Mouse (Mus musculus) heart, postnatal 0 days (tissue): ENCODE results near the gene Ggn.

Experiments
- CTCF ChIP-seq: IDR thresholded peaks from 2 replicates; pipeline ENCODE4 v1.5.1; 2016; ENCODE audit warnings: antibody characterized with exemption, control low read depth, low read depth
- EP300 ChIP-seq: IDR thresholded peaks from 2 replicates; pipeline ENCODE4 v1.6.1; 2016; ENCODE audit warnings: antibody characterized with exemption, low read depth

- TF ChIP-seq EP300 (no peak), CTCF (no peak)
These were observed 42.3 kb downstream of the Ggn start for GRCm38 (mm10) chr7:29212199-29212765.
